Mouse (Mus musculus) testis, adult 10 weeks (tissue): ENCODE data around the gene Syce1. TPM values are rescaled to one million over a fixed set of nuclear protein-coding genes. Genes with fewer than 3 reads are reported as not detected.

Experiments used
- polyA plus RNA-seq: library from polyadenylated mRNA; stranded (reverse); fragments of 350-450 nt; fragmentation: Illumina TruSeq; extraction: RNeasy Lipid Tissue Mini Kit (QIAGEN cat#74804); gene quantifications from one replicate; pipeline ENCODE4 v1.2.3, GENCODE M21; 2014; ENCODE audit warnings: low read depth, low replicate concordance

Syce1 gene
- 395 TPM for polyA plus RNA-seq

DNA sequence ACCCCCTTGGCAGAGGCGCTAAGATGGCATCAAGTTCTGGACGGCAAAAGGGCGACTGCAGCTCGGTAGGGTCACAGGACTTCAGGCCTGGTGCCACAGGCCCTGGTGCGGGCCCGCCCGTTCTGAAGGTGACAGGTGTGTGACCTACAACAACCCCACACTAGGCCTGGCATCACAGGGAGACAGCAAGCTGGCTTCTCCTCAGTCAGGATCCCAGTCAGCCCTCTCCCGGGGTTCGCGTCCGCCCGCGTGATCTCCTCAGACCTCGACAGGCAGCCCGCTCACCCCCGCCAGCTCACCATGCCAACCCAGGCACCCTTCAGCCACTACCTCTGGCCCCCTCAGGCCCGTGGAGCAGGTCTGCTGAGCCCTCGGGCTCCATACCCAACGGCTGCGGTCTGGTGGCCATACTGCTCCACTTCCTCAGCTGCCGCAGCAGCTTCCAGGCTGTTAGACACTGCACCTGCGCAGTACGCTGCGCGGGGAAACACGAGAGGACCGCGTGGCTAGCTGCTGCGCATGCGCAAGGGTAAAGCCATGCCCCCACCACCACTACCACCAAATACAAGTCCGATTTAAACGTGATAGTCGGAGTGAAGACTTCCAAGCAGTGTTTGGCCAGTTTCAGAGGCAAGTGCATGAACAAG, at the start of gene Syce1:
TSS of gene Syce1 (minus strand) at position 447 of the 647 bp plus-strand sequence.

GRCm38 (mm10) chr7:140834968-140835757, 47.5 kb upstream of the Syce1 start, which contains the start of gene Urah:
Urah (plus strand) TSS chr7:140835018.

GRCm38 (mm10) chr7:140821653-140822329, 34.1 kb upstream of the Syce1 start, which contains the start of gene Zfp941:
Zfp941 (minus strand) TSS chr7:140822178.

GRCm38 (mm10) chr7:140763447-140764020, 24.1 kb downstream of the Syce1 start, which contains the start of gene Cyp2e1:
Cyp2e1 (plus strand) TSS chr7:140763739.

Other genes starting within 250 kb of the Syce1 start
- not detected for gene Olfr538, start 220.0 kb downstream of the Syce1 start, polyA plus RNA-seq
- 0.69 TPM for gene Olfr46, start 186.6 kb downstream of the Syce1 start, polyA plus RNA-seq
- gene Olfr61, start 158.9 kb downstream of the Syce1 start, polyA plus RNA-seq: not detected
- gene Olfr53, start 141.4 kb downstream of the Syce1 start, polyA plus RNA-seq: not detected
- gene Olfr539, start 127.9 kb downstream of the Syce1 start, polyA plus RNA-seq: 0.08 TPM
- gene Olfr45, start 105.9 kb downstream of the Syce1 start, polyA plus RNA-seq: not detected
- not detected for gene Olfr541, start 90.6 kb downstream of the Syce1 start, polyA plus RNA-seq
- gene Cyp2e1, start 24.1 kb downstream of the Syce1 start, polyA plus RNA-seq: 1.8 TPM
- 5.9 TPM for gene Zfp941, start 34.3 kb upstream of the Syce1 start, polyA plus RNA-seq
- gene Urah, start 47.2 kb upstream of the Syce1 start, polyA plus RNA-seq: not detected
- gene Scgb1c1, start 57.7 kb upstream of the Syce1 start, polyA plus RNA-seq: not detected
- 8.1 TPM for gene Odf3, start 60.0 kb upstream of the Syce1 start, polyA plus RNA-seq
- gene Gm45785, start 68.5 kb upstream of the Syce1 start, polyA plus RNA-seq: not detected
- 2.5 TPM for gene Ric8a, start 69.1 kb upstream of the Syce1 start, polyA plus RNA-seq
- 4.3 TPM for gene Bet1l, start 69.7 kb upstream of the Syce1 start, polyA plus RNA-seq
- gene Psmd13, start 94.1 kb upstream of the Syce1 start, polyA plus RNA-seq: 142 TPM
- gene Sirt3, start 94.5 kb upstream of the Syce1 start, polyA plus RNA-seq: 9.5 TPM
- gene Cox8b, start 112.6 kb upstream of the Syce1 start, polyA plus RNA-seq: not detected
- not detected for gene Nlrp6, start 133.1 kb upstream of the Syce1 start, polyA plus RNA-seq
- 0.11 TPM for gene Pgghg, start 153.5 kb upstream of the Syce1 start, polyA plus RNA-seq
- gene Ifitm5, start 162.4 kb upstream of the Syce1 start, polyA plus RNA-seq: not detected
- not detected for gene Gm45717, start 168.1 kb upstream of the Syce1 start, polyA plus RNA-seq
- 4.3 TPM for gene Ifitm2, start 168.1 kb upstream of the Syce1 start, polyA plus RNA-seq
- not detected for gene Ifitm1, start 179.4 kb upstream of the Syce1 start, polyA plus RNA-seq
- gene Ifitm3, start 222.9 kb upstream of the Syce1 start, polyA plus RNA-seq: 1.7 TPM
- gene Ifitm6, start 230.1 kb upstream of the Syce1 start, polyA plus RNA-seq: not detected
- gene Gm17387, start 241.3 kb upstream of the Syce1 start, polyA plus RNA-seq: not detected